Mouse (Mus musculus) forebrain, embryonic 14.5 days (tissue): ENCODE data around the gene Galr2. TPM values are rescaled to one million over a fixed set of nuclear protein-coding genes. Genes with fewer than 3 reads are reported as not detected.

ENCODE experiments used
- ATAC-seq: fragments of 200-750 bp; cut with Nextera tagmentation; 2 replicates; pipeline ENCODE4 v1.8.0; 2017; ENCODE audit warnings: mild to moderate bottlenecking, moderate library complexity
- DNase-seq: peaks from one replicate; pipeline ENCODE4 v3.0.0-alpha.2; 2015; ENCODE audit warnings: low spot score
- H3K27ac ChIP-seq: fragments of 300-500 bp; sonication (generic); 2 replicates; pipeline ENCODE4 v1.5.1; 2014; ENCODE audit warnings: low read depth, mild to moderate bottlenecking, control low read depth, low read length, moderate library complexity
- H3K27me3 ChIP-seq: fragments of 300-500 bp; sonication (generic); replicated peaks from 2 replicates; pipeline ENCODE4 v1.6.1; 2014; ENCODE audit warnings: low read length, control low read depth, mixed read lengths; ENCODE audit not compliant: control insufficient read depth, insufficient read depth
- H3K36me3 ChIP-seq: fragments of 300-500 bp; sonication (generic); 2 replicates; pipeline ENCODE4 v1.6.1; 2014; ENCODE audit warnings: low read length, control low read depth; ENCODE audit not compliant: control insufficient read depth, insufficient read depth
- H3K4me1 ChIP-seq: fragments of 300-500 bp; sonication (generic); 2 replicates; pipeline ENCODE4 v1.6.1; 2014; ENCODE audit warnings: antibody characterized with exemption, low read length, control low read depth; ENCODE audit not compliant: control insufficient read depth, insufficient read depth
- H3K4me2 ChIP-seq: fragments of 300-500 bp; sonication (generic); 2 replicates; pipeline ENCODE4 v1.6.1; 2014; ENCODE audit warnings: mild to moderate bottlenecking, control low read depth, low read length
- H3K4me3 ChIP-seq: fragments of 300-500 bp; sonication (generic); 2 replicates; pipeline ENCODE4 v1.5.1; 2014; ENCODE audit warnings: low read depth, low read length, control low read depth
- H3K9ac ChIP-seq: fragments of 300-500 bp; sonication (generic); 2 replicates; pipeline ENCODE4 v1.6.1; 2014; ENCODE audit warnings: mild to moderate bottlenecking, low read length, control low read depth, moderate library complexity
- H3K9me3 ChIP-seq: fragments of 300-500 bp; sonication (generic); replicated peaks from 2 replicates; pipeline ENCODE4 v1.6.1; 2016; ENCODE audit warnings: low read length, control low read depth, mixed read lengths; ENCODE audit not compliant: control insufficient read depth
- WGBS: fragments of 180-500 bp; shearing (Covaris S2); extraction: QIAGEN DNeasy Blood & Tissue Kit; methylation state at CpG from one replicate; pipeline ENCODE4 v1.1.7; 2014; 5-methylcytosine and 5-hydroxymethylcytosine counted together
- polyA plus RNA-seq: library from polyadenylated mRNA; unstranded; fragments of >200 nt; fragmentation: Nextera tagmentation; extraction: Ambion mirVana; gene quantifications from 2 replicates; pipeline ENCODE4 v1.2.1, GENCODE M21; 2014

Galr2 gene
- polyA plus RNA-seq, 1 experiment from 2014 or later, result 0.09 TPM

DNA sequence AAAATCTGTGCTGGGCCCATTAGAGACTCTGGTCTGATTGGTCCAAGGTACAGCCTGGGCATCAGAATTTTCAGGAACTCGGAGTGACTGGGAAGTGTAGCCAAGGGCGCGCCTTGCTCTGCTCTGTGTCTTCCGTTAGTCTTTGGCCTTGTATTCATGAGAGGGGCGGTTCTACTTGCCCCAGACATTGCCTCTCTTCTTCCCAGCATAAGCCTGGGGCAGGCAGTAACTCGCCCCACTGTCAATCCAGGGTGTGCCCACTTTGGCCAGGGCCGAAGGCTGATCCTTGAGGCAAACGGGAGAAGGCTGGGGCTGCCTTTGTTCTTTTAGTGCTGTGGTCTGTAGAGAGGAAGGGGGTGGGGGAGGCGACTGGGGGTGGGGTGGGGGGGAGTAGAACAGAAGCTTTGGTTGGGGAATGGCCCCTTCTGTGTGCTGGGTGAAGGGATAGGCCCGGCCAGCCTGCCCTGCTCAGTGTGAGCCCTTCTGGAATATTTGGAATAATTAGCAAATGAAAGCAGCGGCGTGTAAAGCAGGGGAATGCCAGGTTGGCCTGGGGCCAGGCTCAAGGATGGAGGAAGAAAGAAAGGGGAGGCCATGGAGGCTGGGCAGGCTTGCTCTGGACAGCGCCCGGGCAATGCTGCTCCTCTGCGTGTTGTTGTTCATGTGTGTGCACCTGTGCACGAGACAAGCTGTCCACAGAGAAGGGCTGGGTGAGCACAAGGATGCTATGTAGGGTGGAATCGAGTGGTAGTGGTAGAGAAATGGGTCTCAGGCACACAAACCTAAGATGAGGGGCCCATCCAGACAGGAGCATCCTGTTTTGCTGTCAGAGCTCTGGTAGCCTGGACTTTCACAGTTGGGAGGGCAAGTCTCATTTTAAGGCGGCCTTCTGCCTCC, 48.8 kb downstream of the Galr2 start:
- ATAC-seq, result peak; percentile 88
- Histone ChIP-seq H3K4me3 (no peak overlapping the region), H3K4me2 (no peak overlapping the region), H3K36me3 (no peaks in the 10 kb centered on the region), H3K9ac (peak overlapping the region; percentile 42), H3K27me3 (peaks cover 7% of the 10 kb centered on the region), H3K9me3 (no peaks in the 10 kb centered on the region), H3K4me1 (peaks cover 48% of the 10 kb centered on the region), H3K27ac (peak overlapping the region; percentile 91)
- WGBS, result 16% methylated on average over 17 of the region's 18 CpGs
- DNase-seq, result peak; percentile 90

DNA sequence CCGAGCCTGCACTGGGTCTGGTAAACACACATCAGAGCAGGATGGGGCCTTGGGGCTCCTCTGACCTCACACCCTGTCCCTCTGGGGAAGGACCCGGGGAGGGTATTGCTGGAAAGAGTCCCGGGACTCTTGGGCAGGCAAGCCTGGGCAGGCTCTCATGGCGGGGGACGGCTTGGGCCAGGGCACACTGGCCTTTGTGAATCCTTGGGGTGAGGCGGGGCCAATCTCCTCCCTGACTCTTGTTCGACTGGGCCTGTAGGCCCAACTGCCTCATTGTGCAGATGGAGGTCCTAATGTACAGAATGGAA, 49.4 kb downstream of the Galr2 start:
- H3K4me1 ChIP-seq, result peaks cover 52% of the 10 kb centered on the region
- no peaks in the 10 kb centered on the region for H3K36me3 ChIP-seq
- ATAC-seq (no peak; the same call in 1 of the 2 replicates), DNase-seq (no peak)
- H3K9ac ChIP-seq, result peak overlapping the region; percentile 40; the same call in 1 of the 2 replicates
- no peak overlapping the region for H3K4me2 ChIP-seq
- H3K27me3 ChIP-seq, result peaks cover 8% of the 10 kb centered on the region
- WGBS, result 29% methylated on average over 7 of the region's 7 CpGs
- H3K27ac ChIP-seq, result peak overlapping the region; percentile 91
- no peak overlapping the region for H3K4me3 ChIP-seq
- H3K9me3 ChIP-seq, result no peaks in the 10 kb centered on the region

DNA sequence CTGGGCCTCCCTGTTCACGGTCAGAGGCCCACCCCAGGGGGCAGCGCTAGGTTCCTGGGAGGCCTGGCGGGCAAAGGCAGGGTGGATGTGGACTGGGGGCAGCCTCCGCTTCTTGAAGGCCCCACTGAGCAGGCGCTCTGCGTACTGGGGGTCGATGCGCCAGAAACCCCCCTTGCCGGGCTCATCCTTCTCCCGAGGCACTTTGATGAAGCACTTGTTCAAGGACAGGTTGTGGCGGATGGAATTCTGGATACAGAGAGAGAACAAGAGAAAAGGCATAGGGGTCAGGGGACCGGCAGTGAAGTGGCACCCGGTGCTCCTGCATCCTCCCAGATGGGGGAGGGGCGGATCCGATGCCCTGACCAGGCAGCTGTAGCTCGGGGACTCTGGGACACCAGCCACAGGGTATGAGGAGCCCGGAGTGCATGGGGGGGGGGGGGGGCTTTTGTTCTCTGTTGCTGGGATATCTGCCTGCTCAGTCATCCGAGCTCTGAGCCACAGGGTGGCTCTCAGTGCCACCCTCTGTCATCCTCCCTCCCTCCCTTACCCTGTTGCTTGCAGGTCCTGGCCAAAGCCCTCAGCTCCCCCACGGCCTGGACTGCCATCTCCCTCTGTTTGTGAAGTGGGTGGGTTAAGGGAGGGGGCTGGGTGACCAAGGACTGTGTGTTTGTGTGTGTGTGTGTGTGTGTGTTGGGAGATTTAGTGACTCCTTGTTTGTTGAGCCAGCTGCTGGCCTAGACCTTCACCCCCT, 51.7 kb downstream of the Galr2 start:
- Histone ChIP-seq H3K9ac (peak overlapping the region; percentile 3), H3K4me3 (no peak overlapping the region), H3K4me1 (peaks cover 64% of the 10 kb centered on the region), H3K36me3 (no peaks in the 10 kb centered on the region; the same call in 1 of the 2 replicates), H3K9me3 (no peaks in the 10 kb centered on the region), H3K27ac (peak overlapping the region; percentile 71), H3K27me3 (peaks cover 8% of the 10 kb centered on the region), H3K4me2 (peak overlapping the region; percentile 19)
- DNase-seq (peak; percentile 79), ATAC-seq (peak; percentile 27; the same call in 1 of the 2 replicates)
- 33% methylated on average over 15 of the region's 19 CpGs for WGBS

DNA sequence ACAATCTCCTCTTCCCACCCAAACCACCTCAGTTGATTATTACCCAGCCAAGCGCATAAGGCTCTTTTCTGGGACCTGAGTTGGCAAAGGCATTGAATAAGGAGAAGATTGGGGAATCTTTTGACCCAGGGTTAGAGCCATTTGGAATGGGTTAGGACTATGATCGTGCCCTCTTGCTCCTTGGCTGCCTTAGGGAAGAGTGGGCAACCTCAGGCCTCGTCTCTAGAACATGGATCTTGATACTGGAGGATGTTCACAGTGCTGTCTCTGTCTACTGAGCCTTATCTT, 52.2 kb downstream of the Galr2 start:
- Histone ChIP-seq H3K9ac (peak overlapping the region; percentile 3), H3K4me2 (peak overlapping the region; percentile 13; the same call in 1 of the 2 replicates), H3K4me1 (peaks cover 64% of the 10 kb centered on the region), H3K9me3 (no peaks in the 10 kb centered on the region), H3K4me3 (no peak overlapping the region), H3K36me3 (peaks cover 4% of the 10 kb centered on the region; the same call in 1 of the 2 replicates), H3K27ac (no peak overlapping the region), H3K27me3 (peaks cover 8% of the 10 kb centered on the region)
- WGBS, result 62% methylated on average over 3 of the region's 3 CpGs
- ATAC-seq, result no peak
- DNase-seq, result no peak

Other genes starting within 250 kb of the Galr2 start
- 0.19 and 0.62 TPM in 2 replicates for gene Unc13d, start 203.0 kb upstream of the Galr2 start, polyA plus RNA-seq
- 145 and 166 TPM in 2 replicates for gene Wbp2, start 193.9 kb upstream of the Galr2 start, polyA plus RNA-seq
- gene Trim47, start 153.7 kb upstream of the Galr2 start, polyA plus RNA-seq, result 4.0 and 6.0 TPM in 2 replicates
- 0.97 and 1.1 TPM in 2 replicates for gene Trim65, start 149.8 kb upstream of the Galr2 start, polyA plus RNA-seq
- gene Mrpl38, start 142.1 kb upstream of the Galr2 start, polyA plus RNA-seq, result 79.6 and 83.4 TPM in 2 replicates
- gene Fbf1, start 112.8 kb upstream of the Galr2 start, polyA plus RNA-seq, result 25.9 and 44.4 TPM in 2 replicates
- gene Ten1, start 82.1 kb upstream of the Galr2 start, polyA plus RNA-seq, result 81.8 and 83.2 TPM in 2 replicates
- gene Acox1, start 81.9 kb upstream of the Galr2 start, polyA plus RNA-seq, result 48.1 and 56.3 TPM in 2 replicates
- gene Evpl, start 42.9 kb upstream of the Galr2 start, polyA plus RNA-seq, result 0.11 and 0.17 TPM in 2 replicates
- gene Srp68, start 6.7 kb upstream of the Galr2 start, polyA plus RNA-seq, result 53.2 and 60.4 TPM in 2 replicates
- gene Exoc7, start 26.3 kb downstream of the Galr2 start, polyA plus RNA-seq, result 107 and 114 TPM in 2 replicates
- gene Foxj1, start 54.5 kb downstream of the Galr2 start, polyA plus RNA-seq, result 7.3 and 8.7 TPM in 2 replicates
- 16.3 and 21.5 TPM in 2 replicates for gene Rnf157, start 132.1 kb downstream of the Galr2 start, polyA plus RNA-seq
- 95.5 and 100 TPM in 2 replicates for gene Ubald2, start 153.2 kb downstream of the Galr2 start, polyA plus RNA-seq
- not detected in 2 replicates for gene Qrich2, start 185.3 kb downstream of the Galr2 start, polyA plus RNA-seq
- 138 and 153 TPM in 2 replicates for gene Prpsap1, start 213.3 kb downstream of the Galr2 start, polyA plus RNA-seq
- gene Sphk1, start 250.0 kb downstream of the Galr2 start, polyA plus RNA-seq, result 2.2 and 2.7 TPM in 2 replicates